Mouse (Mus musculus) heart, adult 2 months (tissue): ENCODE results near the gene Pkdcc. TPM values are rescaled to one million over a fixed set of nuclear protein-coding genes. Genes with fewer than 3 reads are reported as not detected.

ENCODE experiments used
- DNase-seq, 2 experiments: peaks; one replicate each; pipeline ENCODE4 v3.0.0; 2021
- H3K27ac ChIP-seq: fragments of 200-600 bp; 2 replicates; pipeline ENCODE4 v1.8.1; 2022
- H3K27me3 ChIP-seq: fragments of 200-500 bp; 2 replicates; pipeline ENCODE4 v1.6.1; 2012; ENCODE audit warnings: mild to moderate bottlenecking, low read length, inconsistent platforms, mixed read lengths; ENCODE audit not compliant: control insufficient read depth, insufficient read depth
- H3K36me3 ChIP-seq: fragments of 200-500 bp; 2 replicates; pipeline ENCODE4 v1.6.1; 2012; ENCODE audit warnings: low read length, inconsistent platforms; ENCODE audit not compliant: control insufficient read depth, insufficient read depth
- H3K4me1 ChIP-seq: fragments of 200-500 bp; 2 replicates; pipeline ENCODE4 v1.6.1; 2011; ENCODE audit warnings: low read length; ENCODE audit not compliant: control insufficient read depth, insufficient read depth
- H3K4me3 ChIP-seq: fragments of 200-600 bp; 2 replicates; pipeline ENCODE4 v1.8.1; 2022
- H3K79me2 ChIP-seq: fragments of 200-500 bp; replicated peaks from 2 replicates; pipeline ENCODE4 v1.6.1; 2012; ENCODE audit warnings: mild to moderate bottlenecking, inconsistent platforms, low read length, moderate library complexity, mixed read lengths; ENCODE audit not compliant: control insufficient read depth, insufficient read depth
- H3K9ac ChIP-seq: fragments of 200-500 bp; 2 replicates; pipeline ENCODE4 v1.6.1; 2012; ENCODE audit warnings: low read depth, mild to moderate bottlenecking, control low read depth, inconsistent platforms, low read length, mixed read lengths
- CTCF ChIP-seq: fragments of 200-600 bp; IDR thresholded peaks from 2 replicates; pipeline ENCODE4 v1.8.1; 2022; ENCODE audit warnings: antibody characterized with exemption, mild to moderate bottlenecking, moderate library complexity
- EP300 ChIP-seq: fragments of 200-500 bp; IDR thresholded peaks from 2 replicates; pipeline ENCODE4 v1.6.1; 2011; ENCODE audit warnings: low read depth, low read length, control low read depth; ENCODE audit not compliant: insufficient read depth
- POLR2A ChIP-seq: fragments of 200-500 bp; IDR thresholded peaks from 2 replicates; pipeline ENCODE4 v1.6.1; 2011; ENCODE audit warnings: mild to moderate bottlenecking, low read depth, low read length, control low read depth; ENCODE audit not compliant: insufficient read depth
- WGBS: fragments of 180-500 bp; shearing (Covaris S2); methylation state at CpG from one replicate; pipeline ENCODE4 v1.1.7; 2018; 5-methylcytosine and 5-hydroxymethylcytosine counted together
- intact Hi-C: fragments of 180-260 bp; cut with DNase I; formaldehyde crosslinking; loops from one replicate; pipeline ENCODE4 v1.15.1; 2025
- polyA plus RNA-seq: library from polyadenylated mRNA; depleted of rRNA; stranded (reverse); fragments of >200 nt; gene quantifications from 2 replicates; pipeline ENCODE4 v1.2.3, GENCODE M21; 2012
- total RNA-seq, 2 experiments: library from RNA; stranded (reverse); gene quantifications; 2 replicates each; pipeline ENCODE4 v1.2.3; 2021

The Pkdcc gene
- total and polyA plus RNA-seq, 3 experiments = 45.5 to 63.0 (median 45.7) TPM

DNA sequence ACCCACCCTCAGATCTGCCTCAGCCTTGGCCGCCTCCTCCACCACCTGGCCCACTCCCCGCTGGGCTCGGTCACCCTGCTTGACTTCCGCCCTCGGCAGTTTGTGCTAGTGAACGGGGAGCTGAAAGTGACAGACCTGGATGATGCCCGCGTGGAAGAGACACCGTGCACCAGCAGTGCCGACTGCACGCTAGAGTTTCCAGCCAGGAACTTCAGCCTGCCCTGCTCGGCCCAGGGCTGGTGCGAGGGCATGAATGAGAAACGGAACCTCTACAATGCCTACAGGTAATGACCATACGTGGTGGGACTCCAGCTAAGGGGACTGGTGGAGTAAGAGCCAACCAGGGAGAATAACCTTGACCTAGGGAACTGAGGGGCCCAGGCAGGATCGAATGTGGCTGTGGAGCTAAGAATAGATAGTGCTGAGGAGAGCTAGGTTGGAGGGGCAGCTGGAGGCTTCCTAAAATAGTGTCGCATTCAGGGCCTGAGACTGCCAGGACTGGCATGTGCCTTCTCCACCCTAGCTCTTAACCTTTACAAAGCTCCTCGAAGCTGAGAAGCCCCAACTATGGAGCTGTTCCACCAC, 6.0 kb downstream of the Pkdcc start:
- Histone ChIP-seq H3K4me3 (no peak overlapping the region), H3K4me1 (peaks cover 12% of the 10 kb centered on the region), H3K79me2 (no peaks in the 10 kb centered on the region), H3K36me3 (no peaks in the 10 kb centered on the region), H3K9ac (peak overlapping the region; percentile 66), H3K27ac (peak overlapping the region; percentile 79), H3K27me3 (no peaks in the 10 kb centered on the region)
- intact Hi-C loops = no loop called here
- WGBS = 64% methylated on average over 18 of the region's 18 CpGs
- TF ChIP-seq POLR2A (0 out of 2 replicates have a peak, but pooled peaks have one; percentile 30), EP300 (peak; percentile 59; the same call in 1 of the 2 replicates), CTCF (no peak)
- DNase-seq = peak; percentile 61 to 75

GRCm38 (mm10) chr17:83221611-83222500, 6.8 kb downstream of the Pkdcc start:
- WGBS = 87% methylated on average over 13 of the region's 13 CpGs
- Histone ChIP-seq H3K4me3 (no peak overlapping the region), H3K9ac (no peak overlapping the region), H3K27ac (peak overlapping the region; percentile 79), H3K79me2 (no peaks in the 10 kb centered on the region), H3K36me3 (no peaks in the 10 kb centered on the region), H3K4me1 (peaks cover 10% of the 10 kb centered on the region), H3K27me3 (no peaks in the 10 kb centered on the region)
- TF ChIP-seq CTCF (no peak), EP300 (no peak), POLR2A (no peak)
- intact Hi-C loops = no loop called here
- DNase-seq = no peak

DNA sequence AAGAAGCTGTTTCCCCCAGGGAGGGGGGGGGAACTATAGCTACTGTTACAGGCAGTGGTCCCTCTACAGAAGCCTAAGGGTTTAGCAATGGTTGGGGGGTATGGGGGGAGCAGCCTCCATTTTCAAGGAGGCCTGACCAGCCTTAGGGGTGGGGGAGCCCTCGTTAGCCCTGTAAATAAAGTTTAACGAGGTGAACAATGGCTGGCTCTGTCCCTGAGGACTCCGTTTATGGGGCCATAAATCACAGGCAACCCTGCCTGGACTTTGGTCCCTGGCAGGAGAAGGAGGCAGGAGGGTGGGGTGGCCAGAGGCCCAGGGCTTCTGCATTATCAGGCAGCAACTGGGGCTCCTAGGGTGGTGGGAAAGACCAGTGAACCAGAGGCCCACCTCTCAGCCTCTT, 7.6 kb downstream of the Pkdcc start:
- Histone ChIP-seq H3K4me3 (no peak overlapping the region), H3K27ac (no peak overlapping the region; the same call in 1 of the 2 replicates), H3K4me1 (peaks cover 10% of the 10 kb centered on the region), H3K36me3 (no peaks in the 10 kb centered on the region), H3K9ac (no peak overlapping the region), H3K79me2 (no peaks in the 10 kb centered on the region), H3K27me3 (no peaks in the 10 kb centered on the region)
- intact Hi-C loops = no loop called here
- WGBS = 61% methylated on average over 3 of the region's 3 CpGs
- no peak for DNase-seq
- no peak for TF ChIP-seq CTCF

DNA sequence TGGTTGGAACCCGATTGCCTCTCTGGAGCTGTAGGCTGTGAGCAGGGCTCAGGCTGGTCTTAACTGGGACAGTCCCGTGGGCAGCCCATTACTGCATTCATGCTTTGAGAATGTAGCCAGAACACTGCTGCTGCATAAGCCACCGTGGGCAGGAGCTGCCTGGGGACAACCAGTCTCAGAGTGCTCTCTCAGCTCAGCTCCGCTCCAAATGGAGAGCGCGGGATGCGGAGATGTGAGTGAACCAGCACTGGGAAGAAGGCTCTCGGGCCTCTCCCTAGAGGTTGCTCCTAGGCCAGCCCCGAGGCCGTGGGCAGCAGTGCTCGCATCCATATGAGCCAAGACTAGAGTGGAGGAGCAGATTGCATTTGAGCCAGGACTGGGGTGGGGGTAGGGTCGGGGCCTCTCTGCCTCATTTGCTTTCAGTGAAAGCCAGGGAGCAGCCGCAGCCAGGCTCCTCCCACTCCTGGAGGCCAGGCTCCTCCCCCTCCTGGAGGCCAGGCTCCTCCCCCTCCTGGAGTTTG, 9.4 kb downstream of the Pkdcc start:
- no peak for TF ChIP-seq CTCF
- no peak for TF ChIP-seq POLR2A
- no peak for TF ChIP-seq EP300
- H3K79me2 ChIP-seq = no peaks in the 10 kb centered on the region
- H3K9ac ChIP-seq = no peak overlapping the region
- DNase-seq = no peak
- no peak overlapping the region for H3K4me3 ChIP-seq
- no peak overlapping the region for H3K27ac ChIP-seq
- intact Hi-C loops = no loop called here
- peaks cover 6% of the 10 kb centered on the region for H3K4me1 ChIP-seq
- 81% methylated on average over 13 of the region's 13 CpGs for WGBS
- no peaks in the 10 kb centered on the region for H3K27me3 ChIP-seq
- H3K36me3 ChIP-seq = no peaks in the 10 kb centered on the region

GRCm38 (mm10) chr17:83226395-83226986, 11.4 kb downstream of the Pkdcc start:
- 74% methylated on average over 8 of the region's 8 CpGs for WGBS

GRCm38 (mm10) chr17:83231357-83231756, 16.3 kb downstream of the Pkdcc start:
- Histone ChIP-seq H3K27ac (no peak overlapping the region), H3K4me1 (no peaks in the 10 kb centered on the region), H3K4me3 (no peak overlapping the region), H3K27me3 (no peaks in the 10 kb centered on the region), H3K9ac (no peak overlapping the region), H3K79me2 (no peaks in the 10 kb centered on the region), H3K36me3 (no peaks in the 10 kb centered on the region)
- no peak for DNase-seq
- TF ChIP-seq POLR2A = no peak
- intact Hi-C loops = no loop called here
- WGBS = 35% methylated on average over 11 of the region's 11 CpGs

More at GRCm38 (mm10) chr17:83226395-83226986, 11.4 kb downstream of the Pkdcc start:
- Histone ChIP-seq H3K36me3 (no peaks in the 10 kb centered on the region), H3K27me3 (no peaks in the 10 kb centered on the region), H3K27ac (no peak overlapping the region), H3K4me3 (no peak overlapping the region), H3K4me1 (no peaks in the 10 kb centered on the region; the same call in 1 of the 2 replicates), H3K9ac (no peak overlapping the region), H3K79me2 (no peaks in the 10 kb centered on the region)
- no peak for DNase-seq
- TF ChIP-seq EP300 (no peak), POLR2A (no peak), CTCF (no peak)
- intact Hi-C loops = no loop called here
